Mouse (Mus musculus): ENCODE data around the gene Rnf181.

Rnf181 gene

GRCm38 (mm10) chr6:72383952-72384351 is 17.2 kb upstream of the Rnf181 start:
- DNase-seq (ENCODE audit: low spot score) = no peak

DNA sequence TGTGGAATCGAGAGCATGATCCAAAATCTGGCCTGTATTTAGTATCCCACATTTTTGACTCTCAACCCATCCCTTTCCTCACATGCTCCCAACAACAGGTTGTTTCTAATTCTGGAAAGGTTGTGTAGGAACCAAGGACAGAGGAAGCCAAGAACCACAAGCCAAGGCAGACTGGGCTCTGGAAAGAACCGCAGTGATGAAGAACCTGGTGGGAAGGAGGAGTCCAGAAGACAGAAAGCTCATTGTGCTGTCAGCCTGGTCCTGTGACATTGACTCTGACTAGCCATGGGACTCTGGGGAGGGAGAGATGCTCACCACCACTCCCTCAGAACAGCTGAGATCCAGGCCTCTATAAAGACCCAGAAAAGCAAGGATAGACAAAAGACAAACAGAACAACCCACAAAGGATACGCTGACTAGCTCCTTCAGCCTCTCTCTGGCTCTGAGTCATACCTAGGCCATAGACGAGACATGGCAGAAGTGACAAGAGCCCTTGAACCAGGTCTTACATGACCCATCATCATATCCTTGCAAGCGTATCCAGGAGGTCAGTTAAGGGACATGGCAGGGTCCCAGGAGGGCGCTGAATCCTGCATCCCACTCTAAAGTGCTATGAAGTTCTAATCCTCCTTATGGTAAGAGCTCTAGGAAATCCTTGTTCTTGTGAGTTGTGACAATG is 16.5 kb upstream of the Rnf181 start:
- no peak for DNase-seq (ENCODE audit: low spot score)

DNA sequence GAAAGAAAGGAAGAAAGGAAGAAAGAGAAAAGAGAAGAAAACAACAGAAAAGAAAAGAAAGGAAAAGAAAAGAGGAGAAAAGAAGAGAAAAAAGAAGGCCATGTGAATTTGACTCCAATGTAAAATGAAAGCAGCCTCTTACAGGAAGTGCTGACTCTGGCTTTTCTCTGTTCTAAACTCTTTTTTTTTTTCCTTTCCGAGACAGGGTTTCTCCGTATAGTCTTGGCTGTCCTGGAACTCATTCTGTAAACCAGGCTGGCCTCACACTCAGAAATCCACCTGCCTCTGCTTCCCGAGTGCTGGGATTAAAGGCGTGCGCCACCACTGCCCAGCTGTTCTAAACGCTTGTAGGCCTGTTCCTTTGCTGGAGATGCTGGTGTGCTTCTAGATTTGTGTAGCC is 15.7 kb upstream of the Rnf181 start:
- no peak for DNase-seq (ENCODE audit: low spot score)

DNA sequence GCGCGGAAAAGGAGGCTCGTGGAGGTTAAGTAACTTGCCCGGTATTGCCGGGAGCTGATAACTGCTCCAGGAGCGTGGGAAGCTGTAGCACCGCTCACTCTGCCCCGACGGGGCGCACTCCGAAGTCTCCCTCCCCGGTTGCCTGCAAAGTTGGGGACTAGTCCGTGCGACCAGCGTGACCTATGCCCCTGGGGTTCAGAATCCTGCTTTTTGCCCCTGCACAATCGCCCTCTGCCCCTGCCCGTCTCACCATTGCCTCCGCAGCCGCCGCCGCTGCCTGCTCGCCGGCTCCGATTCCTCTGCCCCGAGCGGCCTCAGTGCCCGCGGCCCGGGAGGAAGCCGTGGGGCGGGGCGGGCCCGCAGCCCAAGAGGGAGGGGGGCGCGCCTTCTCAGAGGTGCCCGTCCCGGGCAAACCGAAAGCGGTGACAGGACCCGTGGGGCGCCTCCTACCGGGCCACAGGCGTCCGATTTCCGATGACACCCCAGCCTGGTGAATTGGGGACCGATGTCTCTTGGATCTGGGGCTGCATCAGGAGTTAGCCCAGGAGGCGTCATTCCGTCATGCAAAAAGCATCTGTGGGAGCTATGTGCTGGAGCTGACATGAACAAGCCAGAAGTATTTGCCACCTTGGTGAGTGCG is 13.5 kb upstream of the Rnf181 start, which contains the start of gene Vamp5:
Vamp5 (minus strand) TSS at position 338 of the 640 bp plus-strand sequence.
- peak; percentile 57 for DNase-seq (ENCODE audit: low spot score)

- DNase-seq (ENCODE audit: low spot score) = no peak
Observed at GRCm38 (mm10) chr6:72379377-72380130, 12.8 kb upstream of the Rnf181 start.

DNA sequence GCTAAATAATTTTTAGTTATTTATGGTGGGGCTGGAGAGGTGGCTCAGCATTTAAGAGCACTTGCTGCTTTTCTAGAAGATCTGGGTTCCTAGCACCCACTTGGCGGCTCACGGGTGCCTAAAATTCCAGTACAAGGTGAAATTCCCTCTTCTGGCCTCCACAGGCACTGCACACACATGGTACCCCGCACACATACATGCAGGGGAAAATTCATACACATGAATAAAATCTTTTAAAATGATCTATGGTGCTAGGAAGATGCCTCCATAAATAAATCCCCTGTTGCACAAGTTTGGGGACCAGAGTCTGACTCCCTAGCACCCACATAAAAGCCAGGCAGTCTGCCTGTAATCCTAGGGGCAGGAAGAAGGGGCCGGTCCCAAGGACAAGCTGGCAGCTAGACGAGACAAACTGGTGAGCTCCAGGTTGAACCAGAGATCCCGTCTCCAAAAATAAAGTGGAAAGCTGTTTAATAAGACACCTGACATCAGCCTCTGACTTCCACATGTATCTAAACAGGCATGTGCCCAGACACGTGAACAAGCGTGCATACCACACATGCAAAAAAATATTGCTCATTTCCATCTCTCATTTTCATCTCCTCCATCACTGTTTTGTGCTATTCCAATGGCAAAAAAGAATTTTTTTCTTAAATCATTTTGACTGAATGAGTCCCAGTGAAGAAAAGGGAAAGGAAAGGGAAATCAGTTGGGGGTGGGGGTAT is 11.9 kb upstream of the Rnf181 start:
- DNase-seq (ENCODE audit: low spot score) = no peak

DNA sequence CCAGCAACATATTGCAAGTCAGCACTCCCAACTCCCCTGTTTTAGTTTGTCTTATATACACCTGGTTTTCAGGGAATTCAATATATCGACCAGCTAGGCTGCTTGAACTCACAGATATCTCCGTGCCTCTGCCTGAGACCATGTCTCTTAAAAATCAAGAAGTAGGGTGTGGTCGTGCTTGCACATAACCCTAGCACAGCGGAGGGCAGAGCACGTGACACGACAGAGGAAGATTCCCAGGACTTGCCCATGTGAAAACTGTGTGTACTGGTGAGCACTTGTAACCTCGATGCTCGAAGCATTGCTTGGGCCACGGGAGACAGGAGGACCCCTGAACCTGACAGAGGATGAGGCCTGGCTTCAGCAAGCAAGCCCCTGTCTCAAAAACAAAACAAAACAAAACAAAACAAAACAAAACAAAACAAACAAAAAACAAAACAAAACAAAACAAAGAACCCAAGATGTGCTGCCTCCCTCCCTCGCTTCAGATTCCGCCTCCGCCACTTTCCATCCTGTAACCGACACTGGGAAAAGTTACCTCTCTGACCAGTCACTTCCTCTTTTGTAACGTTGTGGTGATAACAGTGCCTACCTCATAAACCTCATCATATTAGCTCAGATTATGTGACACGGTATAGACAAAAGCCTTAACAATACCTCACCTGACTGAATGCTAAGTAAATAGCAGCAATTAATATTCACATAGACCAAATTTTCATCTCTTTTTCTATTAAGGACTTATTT is 8.2 kb upstream of the Rnf181 start:
- no peak for DNase-seq (ENCODE audit: low spot score)

DNA sequence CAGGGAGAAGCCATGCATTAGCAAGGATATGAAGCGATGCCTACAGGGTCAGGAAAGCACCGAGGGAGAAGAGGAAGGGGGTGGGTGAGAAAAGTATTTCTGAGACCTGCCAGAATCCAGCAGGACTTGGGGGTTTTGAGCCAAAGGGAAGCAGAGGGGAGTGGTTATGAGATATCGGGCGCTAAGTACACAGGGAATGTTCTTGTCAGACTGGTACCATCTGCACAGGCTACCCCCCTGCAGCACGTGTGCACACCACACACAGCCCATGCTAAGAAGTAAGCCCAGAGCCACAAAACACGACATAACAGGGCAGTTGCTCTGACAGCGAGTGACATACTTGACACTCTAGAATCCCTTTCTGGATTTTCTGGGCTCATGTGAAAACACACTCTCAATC is 7.5 kb upstream of the Rnf181 start:
- no peak for DNase-seq (ENCODE audit: low spot score)

GRCm38 (mm10) chr6:72373184-72373583 is 6.4 kb upstream of the Rnf181 start:
- no peak for DNase-seq (ENCODE audit: low spot score)

- DNase-seq (ENCODE audit: low spot score) = no peak
Observed at GRCm38 (mm10) chr6:72371571-72371970, 4.8 kb upstream of the Rnf181 start.

- DNase-seq (ENCODE audit: low spot score) = no peak
Observed at GRCm38 (mm10) chr6:72371147-72371546, 4.4 kb upstream of the Rnf181 start.

DNA sequence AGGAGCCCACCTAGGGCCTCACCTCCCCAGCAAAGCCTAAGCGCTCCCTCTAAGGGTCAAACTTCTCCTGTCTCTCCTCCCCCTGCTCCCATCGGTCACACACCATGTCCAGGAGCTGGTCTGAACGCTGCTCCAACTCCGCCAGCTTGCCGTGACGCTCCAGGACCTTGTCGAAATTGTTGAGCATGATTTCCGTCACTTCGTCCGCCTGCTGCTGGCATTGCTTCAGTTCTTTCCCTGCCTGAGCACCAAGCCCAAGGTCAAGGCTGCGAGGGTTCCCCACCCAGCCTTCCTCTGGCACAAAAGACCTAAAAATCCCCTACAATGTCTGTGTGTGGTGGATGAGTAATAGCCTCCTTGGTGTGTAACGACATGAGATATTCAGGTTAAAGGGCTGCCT is 3.3 kb upstream of the Rnf181 start:
- DNase-seq (ENCODE audit: low spot score) = no peak

DNA sequence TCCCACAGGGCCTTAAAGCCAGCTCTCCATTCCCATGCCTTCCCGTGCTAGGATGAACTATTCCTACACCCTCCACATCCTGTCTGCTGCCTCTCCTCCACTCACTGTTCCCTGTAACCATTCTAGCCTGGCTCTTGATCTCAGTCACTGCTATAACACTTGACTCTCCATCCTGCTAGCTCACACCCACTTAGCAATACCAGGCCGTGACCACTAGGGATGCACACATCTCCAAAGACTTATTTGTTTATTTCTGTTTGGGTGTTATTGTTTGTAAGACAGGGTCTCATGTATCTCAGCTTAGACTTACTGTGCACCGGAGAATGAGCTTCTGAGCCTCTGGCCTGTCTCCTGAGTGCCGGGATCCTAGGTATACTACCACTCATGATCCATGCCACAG is 2.8 kb upstream of the Rnf181 start:
- no peak for DNase-seq (ENCODE audit: low spot score)

GRCm38 (mm10) chr6:72367460-72367974 is 761 bp upstream of the Rnf181 start:
- DNase-seq (ENCODE audit: low spot score) = no peak

DNA sequence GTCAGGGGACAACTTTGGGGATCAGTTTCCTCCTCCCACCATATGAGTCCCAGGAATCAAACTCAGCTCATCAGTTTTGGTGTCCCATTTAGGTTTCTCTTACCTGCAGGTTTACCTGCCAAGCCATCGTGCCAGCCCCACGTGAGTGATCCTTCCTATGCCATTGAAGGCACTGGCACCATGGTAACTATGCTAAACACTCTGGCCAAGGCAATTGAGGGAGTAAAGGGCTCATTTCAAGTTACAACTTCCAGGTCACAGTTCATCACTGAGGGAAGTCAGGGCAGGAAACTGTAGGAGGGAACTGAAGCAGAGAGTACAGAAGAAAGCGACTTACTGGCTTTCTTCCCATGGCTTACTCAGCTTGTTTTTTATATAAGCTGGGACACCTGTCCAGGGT is 452 bp downstream of the Rnf181 start:
- no peak for DNase-seq (ENCODE audit: low spot score)

- no peak for DNase-seq (ENCODE audit: low spot score)
Observed at GRCm38 (mm10) chr6:72364985-72365384, 1.8 kb downstream of the Rnf181 start.

DNA sequence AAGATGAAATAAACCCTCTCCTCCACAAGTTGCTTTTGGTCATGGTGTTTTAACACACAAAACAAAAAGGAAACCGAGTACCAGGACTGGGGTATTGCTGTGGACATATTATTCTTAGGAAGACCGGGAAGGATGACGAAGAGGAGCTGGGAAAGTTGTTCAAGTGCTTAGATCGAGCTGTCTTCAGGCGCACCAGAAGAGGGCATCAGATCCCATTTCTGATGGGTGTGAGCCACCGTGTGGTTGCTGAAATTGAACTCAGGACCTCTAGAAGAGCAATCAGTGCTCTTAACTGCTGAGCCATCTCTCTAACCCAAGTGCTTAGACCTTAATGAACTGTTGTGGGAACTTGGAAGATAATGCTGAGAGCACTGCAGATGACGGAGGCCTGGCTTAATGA is 2.7 kb downstream of the Rnf181 start:
- DNase-seq (ENCODE audit: low spot score) = no peak

- peak; percentile 99 for DNase-seq (ENCODE audit: low spot score)
Observed at GRCm38 (mm10) chr6:72362132-72363028, 4.4 kb downstream of the Rnf181 start.

DNA sequence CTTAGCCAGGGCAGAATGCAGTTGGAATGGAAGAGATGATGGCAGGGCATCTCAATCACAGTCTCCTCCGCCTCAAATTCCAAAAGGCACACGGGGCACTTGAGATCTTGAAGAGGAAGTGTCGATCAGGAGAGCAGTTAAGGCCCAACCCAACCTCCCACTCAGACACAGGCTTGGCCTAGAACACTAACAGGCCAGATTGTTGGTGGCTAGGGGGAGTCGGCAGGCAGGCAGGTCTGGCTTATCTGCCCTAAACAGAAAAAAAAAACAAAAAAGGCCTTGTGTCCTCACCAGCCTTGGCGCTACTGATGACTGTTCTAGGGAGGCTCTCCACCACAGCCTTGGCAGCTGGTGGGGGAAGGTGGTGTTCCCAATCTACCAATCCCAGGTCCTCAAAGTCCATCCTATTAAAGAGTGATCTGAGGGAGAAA is 5.6 kb downstream of the Rnf181 start:
- DNase-seq (ENCODE audit: low spot score) = no peak

DNA sequence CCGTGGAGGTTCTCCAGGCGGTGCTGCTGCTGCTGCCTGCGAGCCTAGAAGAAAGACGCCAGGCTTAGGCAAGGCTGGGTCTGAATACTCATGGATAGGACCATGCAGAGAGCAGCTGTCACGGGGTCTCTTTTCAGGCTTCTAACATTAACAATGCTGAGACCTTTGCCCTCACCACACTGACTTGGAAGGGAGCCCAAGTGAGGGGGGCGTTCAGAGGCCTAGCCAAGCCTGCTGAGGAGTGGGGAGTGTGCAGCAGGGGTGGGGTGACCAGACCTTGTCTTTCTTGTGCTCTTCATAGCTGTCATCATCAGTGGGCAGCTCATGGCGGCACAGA is 6.2 kb downstream of the Rnf181 start:
- no peak for DNase-seq (ENCODE audit: low spot score)
